Mouse (Mus musculus) E14TG2a.4 (cell line): Measurements from ENCODE around the gene Gm44965.

Experiments used
- CTCF ChIP-seq: conservative IDR thresholded peaks from 2 replicates; pipeline ENCODE4 v1.5.1; 2014; ENCODE audit warnings: low read length
- POU5F1 ChIP-seq: IDR thresholded peaks from 2 replicates; pipeline ENCODE4 v1.6.1; 2014; ENCODE audit warnings: low read length, borderline replicate concordance

GRCm38 (mm10) chr6:48591871-48592270 is 1.9 kb upstream of the Gm44965 start:
- TF ChIP-seq CTCF (no peak), POU5F1 (no peak)
